8 mouse cellular contexts compared by ENCODE assay signal in the genomic region with DNA sequence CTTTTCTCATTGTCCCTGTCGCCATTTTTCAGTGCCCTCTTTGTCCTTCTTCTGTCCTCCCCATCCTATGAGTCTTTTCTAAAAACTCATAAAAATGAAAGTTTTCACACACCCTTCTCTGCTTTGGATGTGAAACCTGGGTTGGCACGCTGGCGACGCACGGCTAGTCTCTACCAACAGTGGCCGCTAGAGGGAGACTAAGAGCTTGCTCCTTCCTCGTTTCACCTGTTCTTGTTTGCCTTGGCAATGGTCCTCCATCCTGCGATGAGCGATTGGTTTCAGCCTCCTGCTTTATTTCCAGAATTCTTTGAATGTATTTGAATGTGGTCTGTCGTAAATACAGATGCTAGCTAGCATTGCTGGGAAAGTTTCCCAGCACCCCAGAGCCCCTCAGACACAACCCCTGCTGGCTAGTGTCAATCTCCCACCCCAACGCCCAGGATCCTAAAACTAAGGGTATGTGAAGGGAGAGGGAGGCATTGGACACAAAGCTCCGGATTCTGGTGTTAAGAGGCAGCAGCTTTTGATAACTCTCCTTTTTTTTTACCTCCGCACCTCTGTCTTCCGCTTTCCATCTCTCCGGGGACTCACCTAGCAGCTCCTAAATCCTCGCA.
DNase-seq lines count a peak whose midpoint lies in the region; ATAC-seq and TF ChIP-seq lines count a peak whose summit lies in the region.

No protein-coding gene starts in this region.

- intact Hi-C loops in gastrocnemius, postnatal 14 days (cut with DNase I; ENCODE audit: low total_unique reads) = loop anchor here (10.0 kb wide), 1 partner anchor 286 kb away; no protein-coding TSS in a partner anchor
- intact Hi-C loops in left cerebral cortex, adult 2 months (cut with DNase I) = loop anchor here (2.0 kb wide), 4 partner anchors 44 to 274 kb away; partner anchors contain the start of gene Ivns1abp

- peak; percentile 58 for ATAC-seq in megakaryocyte-erythroid progenitor cell, adult 5-6 weeks (replicated peaks; ENCODE audit: low FRiP score, low TSS enrichment, poor library complexity, severe bottlenecking)

- H3K27ac ChIP-seq in left cerebral cortex, adult 2 months = no peak overlapping the region; the same call in 1 of the 2 replicates

- H3K4me3 ChIP-seq in left cerebral cortex, adult 2 months = no peak overlapping the region

- peak; percentile 95 for TF ChIP-seq CTCF in left cerebral cortex, adult 2 months (IDR thresholded peaks at IDR 0.05)

- DNase-seq in T-cell, adult 2 months (ENCODE audit: low spot score) = peak; percentile 70
- peak; percentile 60 to 84 for DNase-seq in cerebellum, postnatal 4 days (ENCODE audit: low spot score in 2 of 2)
- DNase-seq in gastrocnemius, postnatal 14 days = peak; percentile 69
- DNase-seq in induced T-regulatory cell, adult 2 months (ENCODE audit: low read depth) = peak; percentile 81
- DNase-seq in left cerebral cortex, adult 2 months (ENCODE audit: extremely low spot score in 1 of 2, low spot score in 2 of 2) = peak; percentile 80 to 86
- DNase-seq in right cerebral cortex, postnatal 14 days = peak; percentile 84
- peak; percentile 81 for DNase-seq in urinary bladder, postnatal 25 days (ENCODE audit: low spot score)
